Mouse (Mus musculus) myocyte (in vitro differentiated cells): ENCODE measurements around the gene Nuak2. TPM values are rescaled to one million over a fixed set of nuclear protein-coding genes. Genes with fewer than 3 reads are reported as not detected.

Experiments used
- H3K27me3 ChIP-seq: one replicate; pipeline ENCODE4 v1.6.1; 2011; ENCODE audit not compliant: control insufficient read depth, insufficient read depth, insufficient read length
- H3K36me3 ChIP-seq: one replicate; pipeline ENCODE4 v1.6.1; 2011; ENCODE audit not compliant: control insufficient read depth, insufficient read depth
- H3K4me2 ChIP-seq: one replicate; pipeline ENCODE4 v1.6.1; 2011; ENCODE audit warnings: low read depth, control low read depth
- H3K4me3 ChIP-seq: one replicate; pipeline ENCODE4 v1.5.1; 2011; ENCODE audit warnings: mild to moderate bottlenecking, control low read depth, moderate library complexity
- H3K79me2 ChIP-seq: one replicate; pipeline ENCODE4 v1.6.1; 2011; ENCODE audit not compliant: control insufficient read depth, insufficient read depth
- H3ac ChIP-seq: one replicate; pipeline ENCODE4 v1.6.1; 2011; ENCODE audit not compliant: control insufficient read depth, insufficient read length
- CEBPB ChIP-seq: IDR thresholded peaks from 2 replicates; pipeline ENCODE4 v1.6.1; 2011; ENCODE audit warnings: mild to moderate bottlenecking, moderate library complexity; ENCODE audit not compliant: poor library complexity, insufficient read depth, severe bottlenecking
- E2F4 ChIP-seq: IDR thresholded peaks from one replicate; pipeline ENCODE4 v1.6.1; 2011; ENCODE audit warnings: mild to moderate bottlenecking, control low read depth, moderate library complexity; ENCODE audit not compliant: insufficient read depth
- MAX ChIP-seq: IDR thresholded peaks from one replicate; pipeline ENCODE4 v1.6.1; 2011; ENCODE audit warnings: low read depth, mild to moderate bottlenecking, control low read depth
- MYOD1 ChIP-seq, 3 experiments: IDR thresholded peaks; one replicate each; pipeline ENCODE4 v1.6.1; 2011; ENCODE audit warnings: control low read depth in 2 of 3, low read depth in 2 of 3, mild to moderate bottlenecking in 2 of 3, moderate library complexity in 1 of 3; ENCODE audit not compliant: insufficient read length in 2 of 3, control insufficient read depth in 1 of 3
- MYOG ChIP-seq, 3 experiments: IDR thresholded peaks; one replicate each; pipeline ENCODE4 v1.6.1; 2011; ENCODE audit warnings: control low read depth in 2 of 3, low read depth in 2 of 3, mild to moderate bottlenecking in 2 of 3; ENCODE audit not compliant: insufficient read length in 2 of 3, control insufficient read depth in 1 of 3, insufficient read depth in 1 of 3
- POLR2A ChIP-seq: IDR thresholded peaks from one replicate; pipeline ENCODE4 v1.6.1; 2011; ENCODE audit warnings: low read depth, mild to moderate bottlenecking, control low read depth, moderate library complexity; ENCODE audit not compliant: insufficient read length
- POLR2AphosphoS2 ChIP-seq: IDR thresholded peaks from one replicate; pipeline ENCODE4 v1.6.1; 2011; ENCODE audit warnings: low read depth, control low read depth; ENCODE audit not compliant: insufficient read length
- REST ChIP-seq: IDR thresholded peaks from one replicate; pipeline ENCODE4 v1.6.1; 2011; ENCODE audit warnings: mild to moderate bottlenecking, control low read depth, moderate library complexity; ENCODE audit not compliant: insufficient read depth, insufficient read length
- SRF ChIP-seq: IDR thresholded peaks from one replicate; pipeline ENCODE4 v1.6.1; 2011; ENCODE audit warnings: low read depth; ENCODE audit not compliant: control insufficient read depth, insufficient read length
- TCF12 ChIP-seq: IDR thresholded peaks from one replicate; pipeline ENCODE4 v1.6.1; 2011; ENCODE audit warnings: mild to moderate bottlenecking, control low read depth; ENCODE audit not compliant: poor library complexity, insufficient read depth, severe bottlenecking
- TCF3 ChIP-seq: IDR thresholded peaks from one replicate; pipeline ENCODE4 v1.6.1; 2011; ENCODE audit warnings: low read depth, control low read depth; ENCODE audit not compliant: insufficient read length
- USF1 ChIP-seq: IDR thresholded peaks from one replicate; pipeline ENCODE4 v1.6.1; 2011; ENCODE audit warnings: low read depth, mild to moderate bottlenecking, control low read depth, moderate library complexity
- polyA plus RNA-seq: library from polyadenylated mRNA; unstranded; fragments of >200 nt; fragmentation: generic; extraction: Trizol; gene quantifications from one replicate; pipeline ENCODE4 v1.2.1, GENCODE M21; 2012; ENCODE audit warnings: missing spikeins

The Nuak2 gene
- polyA plus RNA-seq, 1 experiment, result 6.0 TPM

DNA sequence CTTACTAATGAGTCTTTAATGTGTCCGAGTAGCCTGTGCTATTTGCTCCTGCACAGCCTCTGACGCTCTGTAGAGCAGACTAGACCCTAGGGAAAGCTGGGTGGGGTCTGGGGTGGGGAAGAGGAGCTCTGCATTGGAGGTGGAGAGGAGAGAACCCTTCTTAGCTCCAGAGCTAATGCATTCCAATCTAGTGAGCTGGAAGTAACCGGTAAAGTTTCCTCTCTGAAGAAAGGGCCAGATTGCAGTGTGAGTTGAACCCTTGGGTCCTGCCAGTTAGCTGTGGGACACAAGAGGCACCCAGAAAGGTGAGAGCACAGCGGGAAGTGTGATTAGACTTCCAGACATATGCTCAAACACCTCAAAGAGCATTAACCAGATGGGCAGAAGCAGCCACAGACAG lies 24.2 kb upstream of the Nuak2 start:
- peak overlapping the region; percentile 94 for H3K4me2 ChIP-seq
- no peak overlapping the region for H3ac ChIP-seq
- peaks cover 7% of the 10 kb centered on the region for H3K79me2 ChIP-seq
- TF ChIP-seq MAX (no peak), REST (no peak), TCF12 (no peak), USF1 (no peak), SRF (no peak), POLR2A (no peak), CEBPB (no peak), E2F4 (no peak), POLR2AphosphoS2 (no peak)
- no peaks in the 10 kb centered on the region for H3K36me3 ChIP-seq
- peak overlapping the region; percentile 22 for H3K4me3 ChIP-seq
- no peaks in the 10 kb centered on the region for H3K27me3 ChIP-seq

DNA sequence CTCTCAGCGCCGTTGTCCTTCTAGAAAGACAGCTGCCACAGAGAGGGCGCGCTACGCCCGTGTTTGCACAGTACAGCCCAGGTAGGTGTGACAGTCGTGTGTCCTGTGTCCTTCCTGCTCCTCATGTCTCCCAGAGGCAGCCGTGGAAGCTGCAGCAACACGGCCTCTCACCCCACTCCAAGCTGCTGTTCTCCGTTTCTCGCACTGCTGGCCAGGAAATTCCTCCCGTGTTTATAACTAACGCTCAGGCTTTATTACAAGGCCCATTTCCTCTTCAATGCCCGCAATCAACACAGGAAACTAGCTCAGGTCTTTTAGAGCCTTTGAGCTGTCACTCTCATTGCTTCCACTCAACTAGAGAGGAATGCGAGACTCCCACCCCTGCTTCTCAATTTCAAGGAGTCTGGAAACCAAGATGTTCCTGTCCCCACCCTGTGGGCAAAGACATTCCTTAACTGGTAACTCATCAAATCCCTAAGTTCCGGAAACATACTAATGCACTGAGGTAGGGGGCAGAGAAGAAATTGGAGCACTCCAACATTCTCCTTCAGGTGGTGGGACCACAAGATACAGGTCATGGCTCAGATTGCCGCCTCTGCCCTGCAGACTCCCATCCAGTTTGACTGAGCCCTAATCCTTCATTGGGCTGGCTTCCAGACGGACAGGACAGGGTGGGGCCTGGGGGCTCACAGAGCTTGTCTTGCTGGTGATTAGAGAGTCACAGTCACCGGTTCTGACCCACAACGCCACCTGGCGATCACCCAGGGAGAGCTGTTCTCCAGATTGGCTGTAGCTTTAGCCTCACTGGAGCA lies 23.4 kb upstream of the Nuak2 start:
- peak overlapping the region; percentile 22 for H3K4me3 ChIP-seq
- H3K36me3 ChIP-seq, result no peaks in the 10 kb centered on the region
- H3K4me2 ChIP-seq, result peak overlapping the region; percentile 94
- no peak overlapping the region for H3ac ChIP-seq
- TF ChIP-seq MYOD1 (IDR thresholded peaks at IDR 0.05; ENCODE audit: control insufficient read depth in 1 of 3, insufficient read length in 2 of 3, low read depth in 2 of 3) (peak in 1 of 3 experiments; percentile 35), TCF12 (no peak), SRF (no peak), MYOG (IDR thresholded peaks at IDR 0.05; ENCODE audit: control insufficient read depth in 1 of 3, insufficient read depth in 1 of 3, insufficient read length in 2 of 3, low read depth in 2 of 3) (peak in 1 of 3 experiments; percentile 58), POLR2AphosphoS2 (peak; percentile 42), POLR2A (peak; percentile 56)
- no peaks in the 10 kb centered on the region for H3K27me3 ChIP-seq
- H3K79me2 ChIP-seq, result peaks cover 7% of the 10 kb centered on the region

DNA sequence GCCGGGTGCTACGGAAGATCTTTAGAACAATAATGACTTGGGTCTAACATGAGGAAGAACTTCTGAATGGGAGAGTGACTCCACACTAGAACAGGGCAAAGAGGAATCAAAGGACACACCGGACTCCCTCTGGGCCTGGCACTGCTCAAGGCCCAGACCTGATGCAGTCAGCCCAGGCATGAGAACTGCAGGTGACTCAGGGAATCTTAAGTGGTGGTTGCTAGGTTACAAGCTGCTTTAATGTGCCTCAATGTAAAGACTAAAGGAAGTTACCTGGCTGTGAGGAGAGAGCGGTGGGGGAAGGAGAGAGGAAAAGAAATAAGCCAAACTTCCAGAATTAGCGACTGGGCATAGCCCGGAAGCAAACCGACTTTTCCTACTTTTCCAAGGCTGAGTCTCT lies 20.4 kb upstream of the Nuak2 start:
- Histone ChIP-seq H3K27me3 (no peaks in the 10 kb centered on the region), H3K4me3 (no peak overlapping the region), H3K4me2 (peak overlapping the region; percentile 10), H3K79me2 (no peaks in the 10 kb centered on the region), H3K36me3 (no peaks in the 10 kb centered on the region), H3ac (no peak overlapping the region)
- TF ChIP-seq MYOG (IDR thresholded peaks at IDR 0.05; ENCODE audit: control insufficient read depth in 1 of 3, insufficient read depth in 1 of 3, insufficient read length in 2 of 3, low read depth in 2 of 3) (no peak), MAX (no peak), MYOD1 (IDR thresholded peaks at IDR 0.05; ENCODE audit: control insufficient read depth in 1 of 3, insufficient read length in 2 of 3, low read depth in 2 of 3) (no peak), POLR2A (no peak), TCF3 (no peak), TCF12 (no peak), USF1 (no peak), REST (no peak), CEBPB (no peak), POLR2AphosphoS2 (no peak), SRF (no peak), E2F4 (no peak)

DNA sequence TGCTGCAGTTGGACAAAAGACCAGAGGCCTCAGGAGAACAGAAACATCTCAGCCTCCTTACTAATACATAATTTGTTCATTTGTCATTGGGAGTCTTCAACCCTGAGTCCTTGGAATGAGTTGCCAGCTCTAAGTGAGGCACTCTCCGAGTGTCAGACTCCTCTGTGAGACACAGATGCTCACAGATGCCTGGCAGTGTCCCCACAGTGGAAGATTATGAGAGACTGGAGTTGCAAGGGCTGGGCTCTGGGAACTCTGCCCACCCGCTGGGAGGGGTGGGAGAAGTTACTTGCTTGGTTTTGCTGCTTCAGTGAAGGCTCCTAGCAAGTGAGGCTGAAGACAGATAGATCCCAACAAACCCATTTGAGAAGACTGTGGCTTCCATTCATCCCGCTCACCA lies 19.9 kb upstream of the Nuak2 start:
- TF ChIP-seq MYOG (IDR thresholded peaks at IDR 0.05; ENCODE audit: control insufficient read depth in 1 of 3, insufficient read depth in 1 of 3, insufficient read length in 2 of 3, low read depth in 2 of 3) (no peak), POLR2A (no peak), TCF12 (no peak), E2F4 (no peak), MAX (no peak), POLR2AphosphoS2 (no peak)
- H3K79me2 ChIP-seq, result no peaks in the 10 kb centered on the region
- no peak overlapping the region for H3ac ChIP-seq
- no peaks in the 10 kb centered on the region for H3K27me3 ChIP-seq
- peak overlapping the region; percentile 10 for H3K4me2 ChIP-seq
- H3K36me3 ChIP-seq, result no peaks in the 10 kb centered on the region
- no peak overlapping the region for H3K4me3 ChIP-seq

DNA sequence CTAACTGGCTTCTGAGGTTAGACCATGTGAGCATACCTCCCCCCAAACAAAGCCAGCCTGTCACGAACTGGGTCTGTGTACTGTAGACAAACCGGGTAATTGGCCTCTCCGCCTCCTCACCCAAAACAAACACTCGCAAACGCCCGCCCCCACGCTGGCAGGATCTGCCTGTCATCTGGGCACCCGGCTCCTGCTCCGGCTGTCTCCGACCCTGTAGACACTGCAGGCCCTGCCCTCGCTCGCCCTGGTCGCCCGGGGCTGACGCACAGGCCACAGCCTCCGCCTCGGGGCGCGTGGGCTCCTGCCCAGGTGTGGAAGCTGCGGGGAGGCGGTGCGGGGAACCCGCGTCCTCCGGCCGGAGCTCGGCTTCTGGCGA lies 17.5 kb upstream of the Nuak2 start, which contains the start of gene Klhdc8a:
Klhdc8a (plus strand) TSS at position 202 of the 376 bp plus-strand sequence.
- H3K4me2 ChIP-seq, result peak within 1 kb of the TSS; percentile 83
- peak within 1 kb of the TSS; percentile 48 for H3ac ChIP-seq
- TF ChIP-seq USF1, result no peak
- no peak for TF ChIP-seq TCF3
- peak in 1 of 3 experiments; percentile 39 for TF ChIP-seq MYOG (IDR thresholded peaks at IDR 0.05; ENCODE audit: control insufficient read depth in 1 of 3, insufficient read depth in 1 of 3, insufficient read length in 2 of 3, low read depth in 2 of 3)
- no peak for TF ChIP-seq CEBPB
- TF ChIP-seq E2F4, result no peak
- TF ChIP-seq TCF12, result no peak
- peak in 1 of 3 experiments; percentile 60 for TF ChIP-seq MYOD1 (IDR thresholded peaks at IDR 0.05; ENCODE audit: control insufficient read depth in 1 of 3, insufficient read length in 2 of 3, low read depth in 2 of 3)
- TF ChIP-seq SRF, result no peak
- TF ChIP-seq POLR2A, result peak; percentile 71
- TF ChIP-seq MAX, result no peak
- no peak for TF ChIP-seq REST
- peak; percentile 75 for TF ChIP-seq POLR2AphosphoS2
- H3K4me3 ChIP-seq, result peak within 1 kb of the TSS; percentile 33
- no peaks in the 10 kb centered on the region for H3K36me3 ChIP-seq
- no peaks in the 10 kb centered on the region for H3K27me3 ChIP-seq
- no peaks in the 10 kb centered on the region for H3K79me2 ChIP-seq
